Mouse (Mus musculus) kidney, postnatal 25 days (tissue): ENCODE data around the gene Gm42878.
"Not testable (repeated sequence)": the region's sequence is repeated elsewhere in the genome, so short reads cannot be mapped to it uniquely, and the experiment has no call there.

Experiments used
- DNase-seq, 2 experiments: peaks; one replicate each; pipeline ENCODE4 v3.0.0; 2021; ENCODE audit warnings: mixed read lengths in 2 of 2

Gm42878 gene

DNA sequence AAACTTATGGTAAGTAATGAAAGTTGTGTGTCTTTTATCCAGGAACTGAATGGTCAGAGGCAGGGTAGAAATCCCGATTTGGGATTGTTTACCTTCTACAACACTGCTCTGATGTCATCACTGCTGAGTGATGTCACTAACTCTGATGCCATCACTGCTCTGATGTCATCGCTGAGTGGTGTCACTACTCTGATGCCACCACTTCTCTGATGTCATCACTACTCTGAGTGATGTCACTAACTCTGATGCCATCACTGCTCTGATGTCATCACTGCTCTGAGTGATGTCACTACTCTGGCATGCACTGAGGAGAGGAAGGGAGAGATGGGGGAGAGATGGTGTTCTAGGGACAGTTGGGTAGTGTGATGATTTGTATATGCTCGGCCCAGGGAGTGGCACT lies 17.2 kb upstream of the Gm42878 start:
- DNase-seq, result no peak

DNA sequence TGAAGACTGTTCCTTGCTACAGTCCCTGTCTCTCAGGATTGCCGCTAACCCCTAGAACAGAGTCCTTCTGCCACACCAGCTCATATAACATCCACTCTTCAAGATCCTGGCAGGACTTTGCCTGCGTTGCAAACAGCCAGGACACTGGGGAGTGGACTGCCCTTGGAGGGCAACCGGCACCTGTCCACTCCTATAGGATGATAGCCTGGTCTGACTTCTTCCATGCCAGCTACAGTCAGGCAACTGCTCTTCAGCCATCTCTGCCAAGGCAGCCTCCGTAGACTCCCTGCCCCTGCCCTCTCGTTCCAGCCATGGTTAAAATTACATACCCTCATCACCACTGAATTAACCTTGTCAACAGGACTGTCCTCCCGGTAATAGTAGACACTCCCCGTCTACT lies 3.9 kb upstream of the Gm42878 start:
- peak in 1 of 2 experiments; percentile 72 for DNase-seq

DNA sequence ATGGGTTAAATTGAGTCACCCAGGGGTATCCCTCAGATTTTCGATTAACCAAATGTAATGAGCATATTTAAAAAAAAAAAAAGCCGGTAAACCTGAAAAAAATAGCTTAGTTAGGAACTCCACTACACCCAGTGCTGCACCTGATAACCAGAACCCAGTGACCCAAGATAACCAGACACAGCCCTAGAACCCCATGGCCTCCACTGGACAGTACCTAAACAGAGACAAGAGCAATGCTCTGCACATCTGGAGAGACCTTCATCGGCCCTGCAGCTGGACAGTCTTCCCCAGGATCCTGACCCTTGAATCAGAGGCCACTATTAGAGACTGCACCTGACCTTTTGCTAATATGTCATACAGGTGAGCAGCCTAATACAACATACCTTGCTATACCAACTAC lies 1.8 kb upstream of the Gm42878 start:
- no peak for DNase-seq

DNA sequence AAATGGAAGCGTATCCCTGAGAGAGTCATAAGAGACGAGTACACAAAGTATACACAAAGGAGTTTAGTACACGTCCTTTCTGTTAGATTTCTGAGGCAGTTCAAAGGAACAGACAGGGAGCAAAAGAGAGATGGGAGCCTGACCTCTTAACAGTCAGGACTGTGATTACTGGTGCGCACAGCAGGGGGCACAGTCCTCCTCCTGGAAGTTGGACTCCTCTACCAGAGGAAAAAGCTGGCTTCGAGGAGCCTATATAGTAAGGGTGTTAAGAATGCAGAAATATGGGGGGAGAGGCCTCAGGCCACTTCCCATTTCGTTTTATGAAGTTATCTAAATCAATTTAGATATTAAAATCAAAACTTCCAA lies 1.2 kb upstream of the Gm42878 start:
- peak; percentile 79 to 85 for DNase-seq

DNA sequence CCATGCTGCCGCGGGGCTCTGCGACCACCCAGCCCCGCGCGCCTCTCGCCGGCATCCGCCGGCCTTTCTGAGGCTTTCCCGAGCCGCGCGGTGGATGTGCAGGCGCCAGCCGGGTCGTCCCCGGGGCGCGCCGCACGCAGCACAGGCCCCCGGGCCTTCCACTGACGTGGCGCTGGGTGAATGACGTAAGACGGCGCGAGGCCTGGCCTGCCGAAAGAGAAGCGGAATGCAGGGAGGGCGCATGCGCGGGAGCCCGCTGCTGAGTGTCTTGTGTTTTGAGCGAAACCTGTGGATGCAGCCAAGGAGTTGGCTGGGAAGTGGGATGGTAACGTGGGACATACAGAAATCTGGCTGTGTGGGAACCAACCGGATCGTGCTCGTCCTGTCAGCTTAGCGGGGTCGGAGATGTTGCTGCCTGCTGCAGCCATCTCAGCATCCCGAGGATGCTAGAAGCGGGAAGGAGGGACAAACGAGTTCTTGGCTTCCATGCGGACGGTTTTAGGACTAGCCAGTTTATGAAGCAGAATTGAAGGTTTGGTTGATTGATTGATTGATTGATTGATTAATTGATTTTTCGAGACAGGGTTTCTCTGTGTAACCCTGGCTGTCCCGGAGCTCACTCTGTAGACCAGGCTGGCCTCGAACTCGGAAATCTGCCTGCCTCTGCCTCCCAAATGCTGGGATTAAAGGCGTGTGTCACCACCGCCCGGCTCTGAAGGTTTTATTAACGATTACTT lies 679 bp upstream of the Gm42878 start, which contains the start of gene Mapkapk5:
Mapkapk5 (minus strand) TSS at position 113 of the 737 bp plus-strand sequence.
- DNase-seq, result peak; percentile 96 to 98

DNA sequence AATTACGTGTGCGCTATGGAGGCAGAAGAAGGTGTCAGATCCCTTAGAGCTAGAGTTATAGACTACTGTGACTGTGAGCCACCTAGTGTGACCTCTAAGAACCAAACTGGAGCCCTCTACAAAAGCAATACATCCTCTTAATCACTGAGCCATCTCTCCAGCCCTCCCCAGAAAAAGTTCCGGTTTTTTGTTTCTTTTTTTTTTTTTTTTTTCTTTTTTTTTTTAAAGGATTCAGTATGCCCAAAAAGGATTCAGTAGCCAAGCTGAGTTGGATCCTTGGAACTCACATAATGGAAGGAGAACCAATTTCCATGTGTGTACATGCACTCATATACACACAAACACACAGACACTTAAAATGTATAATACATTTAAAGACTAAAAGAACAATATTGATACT lies 1.9 kb downstream of the Gm42878 start:
- DNase-seq, result no peak

DNA sequence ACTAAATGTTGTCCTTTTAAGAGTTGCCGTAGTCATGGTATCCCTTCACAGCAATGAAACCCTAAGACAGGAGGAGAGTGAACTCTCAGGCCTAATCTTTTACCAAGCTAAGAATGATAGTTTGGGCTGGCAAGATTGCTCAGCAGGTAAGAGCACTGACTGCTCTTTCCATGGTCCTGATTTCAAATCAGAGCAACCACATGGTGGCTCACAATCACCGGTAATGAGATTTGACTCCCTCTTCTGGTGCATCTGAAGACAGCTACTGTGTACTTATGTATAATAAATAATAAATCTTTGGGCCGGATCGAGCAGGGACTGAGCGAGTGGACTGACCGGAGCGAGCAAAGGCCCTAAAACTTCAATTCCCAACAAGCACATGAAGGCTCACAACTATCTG lies 4.0 kb downstream of the Gm42878 start:
- DNase-seq, result no peak

DNA sequence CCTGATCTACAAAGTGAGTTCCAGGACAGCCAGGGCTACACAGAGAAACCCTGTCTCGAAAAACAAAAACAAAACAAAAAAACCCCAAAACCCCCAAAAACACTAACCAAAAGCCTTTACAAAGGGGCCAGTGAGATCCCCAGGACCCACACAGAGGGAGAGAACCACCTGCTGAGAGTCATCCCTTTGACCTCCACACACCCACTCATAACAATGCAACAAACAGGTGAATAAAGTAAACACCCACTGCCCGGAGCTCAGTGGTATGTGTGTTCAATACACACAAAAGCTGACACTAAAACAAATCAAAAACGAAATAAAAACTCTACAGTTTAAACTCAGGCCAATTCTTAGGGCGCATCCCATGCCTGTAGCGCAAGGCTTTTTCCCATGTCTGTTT lies 5.2 kb downstream of the Gm42878 start:
- DNase-seq, result no peak

DNA sequence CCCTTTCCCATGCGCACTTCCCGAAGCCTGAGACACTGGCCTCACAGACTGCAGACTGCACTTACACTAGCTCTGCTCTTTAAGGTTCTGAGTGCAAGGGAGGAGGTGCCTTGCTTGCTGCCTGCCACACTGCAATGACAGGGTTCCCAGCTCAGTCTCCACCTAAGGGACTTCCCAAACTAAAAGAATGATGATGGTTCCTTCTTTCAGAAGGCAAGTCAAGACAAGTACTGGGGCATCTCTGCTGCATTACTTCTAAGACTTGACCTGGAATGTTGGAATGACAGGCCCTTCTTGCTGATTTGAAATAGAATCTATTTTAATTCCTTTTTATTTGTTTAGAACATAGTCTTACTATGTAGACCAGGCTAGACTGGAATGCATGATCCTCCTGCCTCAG lies 7.7 kb downstream of the Gm42878 start:
- no peak for DNase-seq

DNA sequence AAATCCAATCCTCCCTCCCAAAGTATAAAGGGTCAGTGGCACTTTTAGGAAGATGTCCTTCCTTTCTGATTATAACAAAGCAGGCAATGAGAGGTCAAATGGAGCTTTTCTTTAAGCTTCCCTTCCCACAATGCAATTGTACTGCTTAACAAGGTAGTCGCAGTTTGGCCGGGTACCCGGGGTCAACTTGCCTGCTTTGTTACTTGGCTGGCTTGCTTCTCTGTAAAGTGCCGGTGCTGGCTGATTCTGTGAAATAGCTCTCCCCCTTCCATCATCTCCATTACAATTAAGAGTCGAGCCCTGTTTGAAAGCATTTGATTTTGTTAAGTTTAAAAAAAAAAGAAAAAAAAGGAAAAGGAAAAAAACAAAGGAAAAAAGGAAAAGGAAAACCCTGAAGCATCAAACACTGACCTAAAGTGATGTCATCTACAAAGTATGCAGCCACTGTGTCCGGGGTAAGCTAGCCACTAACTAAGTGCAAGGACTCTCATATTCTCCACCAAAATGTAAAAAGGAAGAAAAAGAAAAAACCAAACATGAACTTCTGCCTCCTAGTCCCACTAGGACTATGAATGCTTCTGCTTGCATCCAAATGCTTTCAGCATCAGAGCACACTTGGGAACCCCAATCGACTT lies 8.2 kb downstream of the Gm42878 start:
- DNase-seq, result no peak

DNA sequence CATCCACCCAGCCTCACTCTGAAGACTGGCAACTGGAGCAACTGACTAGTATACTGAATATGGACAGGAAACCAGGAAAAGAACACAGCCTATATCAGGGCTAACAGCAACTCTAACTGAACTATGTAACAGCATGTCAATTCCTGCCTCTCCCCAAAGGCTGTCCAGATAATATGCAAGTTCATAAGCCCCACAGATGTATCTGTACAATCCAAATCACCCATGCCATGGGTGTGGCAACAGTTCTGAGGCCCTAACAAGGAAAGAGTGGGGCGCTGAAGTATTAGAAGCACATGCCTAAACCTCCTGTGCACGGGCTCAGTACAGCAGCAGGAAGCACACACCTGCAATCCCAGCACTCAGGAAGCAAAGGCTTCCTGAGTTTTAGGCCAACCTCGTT lies 10.2 kb downstream of the Gm42878 start:
- DNase-seq, result no peak

DNA sequence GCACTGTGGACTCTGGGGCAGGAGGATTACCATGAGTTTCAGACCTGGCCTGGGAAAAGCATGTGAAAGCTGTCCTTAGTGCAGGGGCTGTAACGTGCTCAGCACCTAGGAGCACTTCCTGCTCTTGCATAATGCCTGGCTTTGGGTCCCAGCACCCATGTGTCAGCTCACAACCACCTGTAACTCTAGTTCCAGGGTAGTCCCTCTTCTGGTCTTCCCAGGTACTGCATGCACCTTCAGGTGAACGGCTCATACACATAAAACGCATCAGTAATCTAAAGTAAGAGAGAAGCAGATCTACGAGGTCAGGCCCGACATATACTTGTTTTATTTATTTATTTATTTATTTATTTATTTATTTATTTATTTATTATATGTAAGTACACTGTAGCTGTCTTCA lies 10.8 kb downstream of the Gm42878 start:
- DNase-seq, result peak in 1 of 2 experiments; percentile 44

DNA sequence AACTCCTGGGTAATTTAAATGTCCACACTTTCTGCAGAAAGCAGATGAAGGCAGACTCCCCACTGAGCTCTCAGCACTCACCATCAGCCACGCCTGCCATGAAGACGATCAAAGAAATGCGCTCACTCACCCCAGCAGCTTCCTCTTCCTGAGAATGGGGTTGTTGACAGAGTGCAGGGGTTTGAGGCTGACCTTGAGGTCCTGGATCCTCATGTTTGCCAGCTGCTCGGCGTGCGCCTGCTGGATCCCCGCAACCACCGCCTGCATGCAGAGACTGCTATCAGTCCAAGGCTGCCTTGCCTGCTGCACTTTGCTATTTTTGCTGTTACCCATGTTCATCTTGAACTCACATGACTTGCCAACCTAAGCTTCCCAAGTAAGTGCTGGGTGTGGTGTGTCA lies 18.3 kb downstream of the Gm42878 start:
- DNase-seq, result no peak

DNA sequence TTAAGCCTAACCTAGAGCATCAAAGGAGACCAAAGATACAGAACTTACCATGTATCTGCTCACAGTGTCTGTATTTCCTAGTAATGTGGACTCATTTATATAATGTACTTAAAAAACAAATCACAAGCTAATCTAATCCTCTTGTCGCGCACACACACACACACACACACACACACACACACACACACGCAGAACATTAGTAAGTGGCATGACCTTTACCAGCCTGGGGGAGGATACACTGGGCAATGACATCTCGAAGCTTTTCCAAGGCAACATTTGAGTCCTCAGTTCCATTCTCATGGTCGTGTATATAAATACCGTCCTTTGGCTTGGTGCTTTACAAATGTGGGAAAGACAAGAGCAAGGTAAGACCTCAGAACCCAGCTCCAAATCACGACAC lies 18.8 kb downstream of the Gm42878 start:
- no peak for DNase-seq

DNA sequence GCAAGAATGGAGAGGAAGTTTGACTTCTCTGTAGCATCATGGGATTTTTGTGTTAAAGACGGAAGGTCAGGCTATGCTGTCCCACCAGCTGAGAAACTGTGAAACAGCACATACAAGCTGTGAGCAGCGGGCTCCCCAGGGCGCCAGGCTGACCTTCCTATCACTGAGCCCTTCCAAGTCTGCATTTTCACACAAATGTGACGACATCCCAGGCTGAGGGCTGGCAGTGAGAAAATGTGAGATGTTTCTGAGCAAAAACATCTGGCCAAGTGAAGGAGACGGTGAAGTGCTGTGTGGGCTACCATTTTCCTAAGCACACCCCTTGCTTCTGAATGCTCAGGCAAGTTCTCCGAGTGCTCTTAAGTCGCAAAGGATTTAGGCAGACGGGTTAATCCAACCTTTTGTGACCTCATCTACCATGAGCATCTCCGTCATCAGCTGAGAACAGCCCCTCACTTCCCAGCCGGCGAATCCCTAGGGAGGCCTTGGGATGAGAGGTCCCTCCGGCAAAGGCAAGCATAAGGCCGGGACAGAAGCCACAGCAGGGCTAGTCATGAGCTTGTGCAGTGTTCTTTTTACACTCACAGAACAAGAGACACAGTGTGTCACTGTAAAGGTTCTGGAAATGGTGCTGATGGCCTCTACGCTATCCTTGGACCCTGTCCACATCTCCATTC lies 19.4 kb downstream of the Gm42878 start:
- DNase-seq, result no peak

DNA sequence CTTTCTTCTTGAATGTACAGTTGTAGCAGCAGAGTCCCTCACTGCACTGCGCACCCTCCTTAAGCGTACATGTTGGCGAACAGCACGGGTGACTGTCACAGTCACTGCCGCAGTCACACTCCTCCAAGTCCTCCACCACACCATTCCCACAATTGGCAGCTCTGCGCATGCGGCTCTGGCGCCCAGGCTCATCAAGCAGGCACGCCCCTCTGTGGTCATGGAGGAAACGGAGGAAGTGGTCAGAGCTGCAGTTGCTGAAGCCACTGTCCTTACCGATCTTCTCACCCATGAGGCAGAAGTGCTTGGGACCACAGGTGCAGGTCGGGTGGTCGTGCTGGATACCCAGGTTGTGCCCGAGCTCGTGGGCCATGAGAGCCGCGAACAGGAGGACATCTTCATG lies 25.5 kb downstream of the Gm42878 start:
- not testable (repeated sequence) for DNase-seq

DNA sequence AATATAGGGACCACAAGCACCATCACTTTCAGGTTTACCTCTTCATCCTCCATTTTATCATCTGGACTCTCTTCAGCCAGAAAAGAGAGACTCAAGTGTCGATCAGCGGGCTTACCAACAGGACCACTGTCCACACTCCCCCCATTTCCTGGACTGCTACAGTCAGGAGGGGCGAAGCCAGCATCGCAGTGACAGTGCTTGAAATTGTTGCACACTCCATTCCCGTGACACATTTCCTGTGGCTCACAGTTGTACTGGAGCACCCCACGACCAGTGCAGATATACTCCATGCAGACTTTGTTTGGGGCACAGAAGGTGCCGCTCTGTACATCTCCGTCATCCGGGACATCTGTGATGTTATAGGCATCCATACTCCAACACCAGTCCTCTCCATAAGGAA lies 26.3 kb downstream of the Gm42878 start:
- no peak for DNase-seq

DNA sequence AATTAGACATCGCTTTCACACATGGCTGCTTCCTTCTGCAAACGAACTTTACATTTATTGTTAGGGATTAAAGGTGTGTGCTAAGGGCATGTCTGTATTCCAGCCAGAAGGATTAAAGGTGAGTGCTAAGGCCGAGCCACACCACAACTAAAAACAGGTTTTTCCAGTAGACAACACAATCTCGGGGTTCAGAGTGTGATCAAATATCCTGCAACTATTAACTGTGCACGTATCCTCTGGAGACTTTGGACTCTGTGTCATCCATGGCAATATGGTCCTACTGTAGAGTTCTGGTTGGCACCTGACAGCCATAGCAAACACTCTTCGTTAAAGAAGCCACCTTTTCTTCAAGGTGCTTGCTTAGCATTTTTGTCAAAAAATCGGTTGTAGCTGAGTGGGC lies 35.3 kb downstream of the Gm42878 start:
- DNase-seq, result peak in 1 of 2 experiments; percentile 1

DNA sequence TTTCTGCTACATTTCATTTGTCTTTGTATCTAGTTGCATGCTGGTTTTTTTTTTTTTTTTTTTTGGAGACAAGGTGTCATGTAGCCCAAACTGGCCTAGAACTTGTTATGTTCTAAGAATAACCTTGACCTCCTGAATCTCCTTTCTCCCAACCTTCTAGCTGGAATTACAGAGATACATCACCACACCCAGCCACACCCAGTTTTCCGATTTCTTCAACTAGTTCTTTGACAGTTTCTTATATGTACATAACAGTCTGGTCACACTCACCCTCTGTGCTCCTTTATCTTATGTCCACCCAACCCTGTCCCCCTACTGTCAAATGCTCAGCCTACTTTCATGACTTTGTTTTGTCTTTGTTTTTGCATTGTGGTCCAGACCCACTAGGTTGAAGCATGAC lies 38.4 kb downstream of the Gm42878 start:
- DNase-seq, result no peak

DNA sequence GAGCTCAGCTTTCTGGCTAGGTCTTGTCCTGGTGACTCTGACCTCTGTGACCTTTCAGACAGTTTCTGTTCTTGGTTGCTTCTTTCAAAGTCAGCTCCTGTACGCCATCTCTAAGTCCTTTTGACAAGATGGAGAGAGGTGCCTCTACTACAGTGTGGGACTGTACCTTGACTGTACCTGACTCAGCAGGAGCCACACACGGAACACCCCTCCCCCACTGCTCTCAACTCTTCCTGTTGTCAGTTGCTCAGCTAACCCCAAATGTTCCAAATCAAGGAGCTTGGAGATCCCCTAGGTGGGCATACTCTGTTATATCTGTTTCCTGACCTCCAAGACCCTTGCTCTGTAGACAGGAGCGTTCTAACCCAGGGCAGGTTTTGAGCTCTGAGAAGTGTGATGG lies 42.1 kb downstream of the Gm42878 start, which contains the start of gene Adam1b:
Adam1b (minus strand) TSS at position 205 of the 400 bp plus-strand sequence.
- DNase-seq, result no peak

DNA sequence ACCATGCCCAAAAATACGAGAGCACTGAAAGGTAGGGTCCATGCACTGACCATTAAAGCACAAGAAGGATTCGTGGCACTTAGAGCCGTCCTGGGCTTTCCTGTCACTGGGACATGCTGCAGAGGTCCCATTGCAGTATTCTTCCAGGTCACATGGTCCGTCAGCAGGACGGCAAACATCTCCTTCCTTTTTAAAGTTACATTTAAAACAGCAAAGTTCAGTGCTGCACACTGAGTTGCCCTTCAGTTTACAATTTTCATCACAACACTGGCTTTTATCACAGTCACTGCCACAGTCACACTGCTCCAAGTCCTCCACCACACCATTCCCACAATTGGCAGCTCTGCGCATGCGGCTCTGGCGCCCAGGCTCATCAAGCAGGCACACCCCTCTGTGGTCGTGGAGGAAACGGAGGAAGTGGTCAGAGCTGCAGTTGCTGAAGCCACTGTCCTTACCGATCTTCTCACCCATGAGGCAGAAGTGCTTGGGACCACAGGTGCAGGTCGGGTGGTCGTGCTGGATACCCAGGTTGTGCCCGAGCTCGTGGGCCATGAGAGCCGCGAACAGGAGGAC lies 43.8 kb downstream of the Gm42878 start:
- peak in 1 of 2 experiments; percentile 21 for DNase-seq

DNA sequence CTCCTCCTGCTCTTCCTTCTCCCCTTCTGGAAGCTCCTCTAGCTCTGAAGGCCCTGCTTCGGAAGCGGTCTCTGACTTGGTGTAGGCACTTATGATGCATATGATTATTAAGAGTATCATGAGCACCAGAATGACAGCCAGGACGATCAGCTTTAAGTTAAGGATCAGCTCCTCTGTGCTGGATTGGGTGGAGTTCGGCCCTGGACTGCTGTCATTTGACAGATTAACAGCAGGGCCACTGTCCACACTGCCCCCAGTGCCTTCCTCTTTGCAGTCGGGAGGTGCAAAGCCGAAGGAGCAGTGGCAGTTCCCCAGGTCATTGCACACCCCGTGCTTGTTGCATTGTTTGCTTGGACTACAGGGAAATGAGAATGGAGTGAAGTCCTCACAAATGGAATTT lies 44.6 kb downstream of the Gm42878 start:
- peak in 1 of 2 experiments; percentile 12 for DNase-seq

DNA sequence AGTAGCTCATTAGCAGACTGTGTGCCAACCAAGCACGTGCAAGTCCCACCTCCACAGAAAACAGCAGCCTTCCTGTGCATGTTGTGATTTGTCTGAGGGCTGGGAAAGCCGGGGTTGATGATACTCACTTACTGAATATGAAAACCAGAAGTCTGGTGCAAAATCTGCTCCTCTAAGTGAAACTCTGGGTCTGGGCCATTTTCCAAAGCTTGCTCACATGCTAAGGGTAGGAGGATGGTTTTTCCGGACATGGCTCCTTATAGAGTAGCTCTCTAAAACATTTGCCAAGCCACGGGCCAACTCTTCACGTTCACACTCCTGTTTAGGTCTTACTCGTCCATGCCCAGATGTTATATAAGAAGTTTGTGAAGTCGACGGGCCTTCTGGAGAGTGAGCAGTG lies 52.0 kb downstream of the Gm42878 start:
- DNase-seq, result no peak

DNA sequence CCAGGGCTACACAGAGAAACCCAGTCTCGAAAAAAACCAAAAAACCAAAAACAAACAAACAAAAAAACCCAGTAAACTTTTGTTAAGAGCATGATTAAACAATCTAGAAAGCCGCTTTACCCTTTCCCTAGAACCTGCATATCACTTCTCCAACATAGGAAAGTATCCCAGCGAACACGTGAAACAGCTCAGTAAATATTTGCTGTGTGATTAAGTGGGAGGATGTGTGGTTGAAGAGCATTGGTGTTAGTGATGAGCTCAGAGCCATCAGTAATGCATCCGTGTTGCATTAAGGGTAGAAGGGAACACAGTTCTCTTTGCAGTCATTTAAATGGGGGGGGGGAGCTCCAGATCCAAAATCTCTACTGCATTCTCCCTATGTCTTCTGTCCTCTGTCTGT lies 60.5 kb downstream of the Gm42878 start:
- DNase-seq, result no peak
